Mouse (Mus musculus) ES-Bruce4 (cell line): ENCODE results near the gene Sec14l1. TPM values are rescaled to one million over a fixed set of nuclear protein-coding genes. Genes with fewer than 3 reads are reported as not detected.

Experiments
- H3K27ac ChIP-seq: 2 replicates; pipeline ENCODE4 v1.5.1; 2012; ENCODE audit warnings: low read length, inconsistent platforms; ENCODE audit not compliant: insufficient read depth
- H3K27me3 ChIP-seq: 2 replicates; pipeline ENCODE4 v1.6.1; 2012; ENCODE audit warnings: mild to moderate bottlenecking, low read length, inconsistent platforms; ENCODE audit not compliant: control insufficient read depth, poor library complexity, insufficient read depth, severe bottlenecking
- H3K36me3 ChIP-seq: 2 replicates; pipeline ENCODE4 v1.6.1; 2012; ENCODE audit warnings: inconsistent platforms, mild to moderate bottlenecking, low read length, moderate library complexity; ENCODE audit not compliant: control insufficient read depth, poor library complexity, insufficient read depth, severe bottlenecking
- H3K4me1 ChIP-seq: one replicate; pipeline ENCODE4 v1.8.1; 2011; ENCODE audit warnings: low read length; ENCODE audit not compliant: control insufficient read depth, insufficient read depth
- H3K4me3 ChIP-seq: 2 replicates; pipeline ENCODE4 v1.5.1; 2011; ENCODE audit warnings: low read depth, mild to moderate bottlenecking, low read length
- H3K9ac ChIP-seq: 2 replicates; pipeline ENCODE4 v1.6.1; 2012; ENCODE audit warnings: low read depth, mild to moderate bottlenecking, inconsistent platforms; ENCODE audit not compliant: poor library complexity, severe bottlenecking
- H3K9me3 ChIP-seq: replicated peaks from 2 replicates; pipeline ENCODE4 v1.6.1; 2012; ENCODE audit warnings: mild to moderate bottlenecking, low read length, inconsistent platforms; ENCODE audit not compliant: control insufficient read depth, poor library complexity, insufficient read depth, severe bottlenecking
- CTCF ChIP-seq: IDR thresholded peaks from one replicate; pipeline ENCODE4 v1.8.1; 2011; ENCODE audit warnings: low read depth, low read length
- EP300 ChIP-seq: IDR thresholded peaks from 2 replicates; pipeline ENCODE4 v1.6.1; 2011; ENCODE audit warnings: low read depth, low read length; ENCODE audit not compliant: insufficient read depth
- POLR2A ChIP-seq: IDR thresholded peaks from one replicate; pipeline ENCODE4 v1.8.1; 2011; ENCODE audit warnings: low read length; ENCODE audit not compliant: insufficient read depth
- polyA plus RNA-seq: library from polyadenylated mRNA; stranded (reverse); fragments of >200 nt; gene quantifications from 2 replicates; pipeline ENCODE4 v1.2.4, GENCODE M21; 2011; ENCODE audit warnings: low read depth; ENCODE audit not compliant: missing spikeins, insufficient read depth, insufficient read length

The Sec14l1 gene
- polyA plus RNA-seq, 1 experiment, result 77.7 TPM

GRCm38 (mm10) chr11:117115346-117116219 lies 615 bp downstream of the Sec14l1 start:
- no peaks in the 10 kb centered on the region for H3K9me3 ChIP-seq
- H3K4me1 ChIP-seq, result peaks cover 8% of the 10 kb centered on the region
- 0 out of 2 replicates have a peak, but pooled peaks cover 3% of the 10 kb centered on the region for H3K36me3 ChIP-seq
- no peaks in the 10 kb centered on the region for H3K27me3 ChIP-seq
- peak overlapping the region; percentile 87 for H3K9ac ChIP-seq
- H3K4me3 ChIP-seq, result peak overlapping the region; percentile 98
- TF ChIP-seq EP300 (no peak), POLR2A (no peak), CTCF (no peak)
- H3K27ac ChIP-seq, result 0 out of 2 replicates have a peak overlapping the region, but pooled peaks have one; percentile 10

- H3K27me3 ChIP-seq, result no peaks in the 10 kb centered on the region
- H3K4me3 ChIP-seq, result no peak overlapping the region
- peak overlapping the region; percentile 87; the same call in 1 of the 2 replicates for H3K9ac ChIP-seq
- no peaks in the 10 kb centered on the region for H3K9me3 ChIP-seq
- peaks cover 13% of the 10 kb centered on the region for H3K4me1 ChIP-seq
- TF ChIP-seq CTCF, result no peak
- TF ChIP-seq POLR2A, result no peak
- TF ChIP-seq EP300, result no peak
- H3K36me3 ChIP-seq, result 0 out of 2 replicates have a peak, but pooled peaks cover 3% of the 10 kb centered on the region
- no peak overlapping the region for H3K27ac ChIP-seq
Measured at GRCm38 (mm10) chr11:117116350-117117303, 1.7 kb downstream of the Sec14l1 start.

GRCm38 (mm10) chr11:117117321-117117720 lies 2.4 kb downstream of the Sec14l1 start:
- no peak overlapping the region for H3K27ac ChIP-seq
- peaks cover 9% of the 10 kb centered on the region for H3K4me1 ChIP-seq
- H3K36me3 ChIP-seq, result 0 out of 2 replicates have a peak, but pooled peaks cover 3% of the 10 kb centered on the region
- no peaks in the 10 kb centered on the region for H3K27me3 ChIP-seq
- no peaks in the 10 kb centered on the region for H3K9me3 ChIP-seq
- TF ChIP-seq CTCF, result no peak
- TF ChIP-seq POLR2A, result no peak
- TF ChIP-seq EP300, result no peak
- H3K9ac ChIP-seq, result no peak overlapping the region
- H3K4me3 ChIP-seq, result no peak overlapping the region

GRCm38 (mm10) chr11:117117791-117118190 lies 2.8 kb downstream of the Sec14l1 start:
- TF ChIP-seq EP300 (no peak), POLR2A (no peak), CTCF (no peak)
- Histone ChIP-seq H3K9ac (no peak overlapping the region), H3K4me3 (no peak overlapping the region), H3K4me1 (peaks cover 12% of the 10 kb centered on the region), H3K36me3 (0 out of 2 replicates have a peak, but pooled peaks cover 3% of the 10 kb centered on the region), H3K9me3 (no peaks in the 10 kb centered on the region), H3K27me3 (no peaks in the 10 kb centered on the region), H3K27ac (no peak overlapping the region)

DNA sequence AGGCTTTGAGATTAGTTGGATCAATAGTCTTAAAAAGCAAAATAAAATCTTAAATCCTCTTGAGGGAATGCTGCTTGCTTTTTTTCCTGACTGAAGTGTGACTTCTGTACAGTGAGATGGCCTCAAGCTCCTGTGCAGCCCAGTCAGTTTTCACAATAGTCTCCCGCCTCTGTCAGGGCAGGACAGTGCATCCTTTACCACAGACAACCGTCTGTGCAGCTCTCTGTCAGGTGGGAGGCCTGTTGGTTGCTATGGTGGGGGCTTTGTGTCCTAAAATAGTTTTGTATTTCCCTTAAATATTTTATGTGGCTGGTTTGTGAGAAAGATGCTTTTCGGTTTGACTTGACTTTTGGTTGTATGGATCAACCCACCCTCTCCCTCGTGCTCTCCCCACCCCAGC lies 3.3 kb downstream of the Sec14l1 start:
- 0 out of 2 replicates have a peak, but pooled peaks cover 3% of the 10 kb centered on the region for H3K36me3 ChIP-seq
- no peak overlapping the region for H3K27ac ChIP-seq
- no peak overlapping the region for H3K9ac ChIP-seq
- no peak overlapping the region for H3K4me3 ChIP-seq
- H3K4me1 ChIP-seq, result peaks cover 14% of the 10 kb centered on the region
- TF ChIP-seq EP300 (no peak), POLR2A (no peak), CTCF (no peak)
- H3K27me3 ChIP-seq, result no peaks in the 10 kb centered on the region
- no peaks in the 10 kb centered on the region for H3K9me3 ChIP-seq
